In the genomic region with DNA sequence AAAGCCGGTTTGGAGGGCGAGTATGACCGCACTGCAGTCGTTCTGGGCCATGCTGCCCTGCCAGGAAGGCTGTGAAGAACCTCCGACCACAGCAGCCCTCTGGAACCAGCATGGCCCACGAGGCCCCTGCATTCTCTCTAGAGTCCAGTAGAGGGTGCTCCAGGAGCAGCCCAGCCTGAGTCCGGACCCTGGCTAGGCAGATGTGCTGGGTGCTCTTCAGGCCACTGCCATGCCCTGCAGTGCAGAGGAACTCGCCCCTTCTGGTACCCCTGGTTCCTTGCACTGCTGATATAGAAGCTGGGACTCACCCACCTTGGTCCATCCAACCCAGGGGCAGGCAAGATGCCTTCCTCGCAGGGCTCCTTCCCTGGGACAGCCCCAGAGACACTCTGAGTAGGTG, we compare ENCODE assay signal across 8 mouse cellular contexts. TPM values are rescaled to one million over a fixed set of nuclear protein-coding genes. Genes with fewer than 3 reads are reported as not detected.
A peak's percentile ranks its signal among the peaks of the same experiment; 100 is the strongest.
DNase-seq lines count a peak whose midpoint lies in the region; ATAC-seq and TF ChIP-seq lines count a peak whose summit lies in the region.

No protein-coding gene starts in this region.

- H3K4me1 ChIP-seq in embryonic facial prominence, embryonic 10.5 days = peaks cover 16% of the 10 kb centered on the region
- no peaks in the 10 kb centered on the region for H3K4me1 ChIP-seq in heart, embryonic 16.5 days (ENCODE audit: control insufficient read depth, insufficient read depth, low read length)

- no peak overlapping the region for H3K4me3 ChIP-seq in left cerebral cortex, adult 2 months
- no peak overlapping the region for H3K4me3 ChIP-seq in embryonic facial prominence, embryonic 10.5 days
- H3K4me3 ChIP-seq in heart, embryonic 16.5 days (ENCODE audit: low read length) = no peak overlapping the region

- peak; percentile 55 to 69 for DNase-seq in left cerebral cortex, adult 2 months (ENCODE audit: extremely low spot score in 1 of 2, low spot score in 2 of 2)
- DNase-seq in left cerebral cortex, adult 8-10 months (ENCODE audit: low spot score in 2 of 2) = no peak
- peak; percentile 85 for DNase-seq in adrenal gland, postnatal 14 days
- DNase-seq in embryonic facial prominence, embryonic 10.5 days (ENCODE audit: low spot score) = peak; percentile 82
- peak; percentile 48 to 79 for DNase-seq in kidney, postnatal 36 days
- peak; percentile 51 for DNase-seq in lung, postnatal 36 days
- peak; percentile 55 for DNase-seq in skeletal muscle tissue, adult 2 months (ENCODE audit: low read depth, low spot score)

- peak; percentile 52; the same call in 1 of the 2 replicates for ATAC-seq in heart, embryonic 16.5 days (replicated peaks; ENCODE audit: extremely low read depth, insufficient read depth, low FRiP score)

- 12% methylated on average over 9 of the region's 9 CpGs for WGBS in embryonic facial prominence, embryonic 10.5 days
- WGBS in heart, embryonic 16.5 days = 12% methylated on average over 9 of the region's 9 CpGs

- no peak overlapping the region for H3K4me2 ChIP-seq in heart, embryonic 16.5 days (ENCODE audit: low read depth, low read length)

- intact Hi-C loops in left cerebral cortex, adult 2 months (cut with DNase I) = loop anchor here (1.0 to 5.0 kb wide), 2 partner anchors 76 to 126 kb away; a partner anchor contains a TSS

- TF ChIP-seq CTCF in left cerebral cortex, adult 2 months (IDR thresholded peaks at IDR 0.05) = peak; percentile 97

- H3K27me3 ChIP-seq in embryonic facial prominence, embryonic 10.5 days (replicated peaks; ENCODE audit: low read depth, poor library complexity, severe bottlenecking) = no peaks in the 10 kb centered on the region
- no peaks in the 10 kb centered on the region for H3K27me3 ChIP-seq in heart, embryonic 16.5 days (ENCODE audit: control insufficient read depth, insufficient read depth, low read length)

- H3K9ac ChIP-seq in heart, embryonic 16.5 days (ENCODE audit: low read length) = no peak overlapping the region

- no peak overlapping the region for H3K27ac ChIP-seq in left cerebral cortex, adult 2 months
- H3K27ac ChIP-seq in embryonic facial prominence, embryonic 10.5 days (replicated peaks) = no peak overlapping the region
- no peak overlapping the region for H3K27ac ChIP-seq in heart, embryonic 16.5 days (ENCODE audit: low read length)

- no peaks in the 10 kb centered on the region for H3K9me3 ChIP-seq in embryonic facial prominence, embryonic 10.5 days
- H3K9me3 ChIP-seq in heart, embryonic 16.5 days (replicated peaks; ENCODE audit: control insufficient read depth, low read length) = no peaks in the 10 kb centered on the region; the same call in 1 of the 2 replicates

- H3K36me3 ChIP-seq in embryonic facial prominence, embryonic 10.5 days (replicated peaks) = no peaks in the 10 kb centered on the region
- peaks cover 9% of the 10 kb centered on the region for H3K36me3 ChIP-seq in heart, embryonic 16.5 days (ENCODE audit: control insufficient read depth, insufficient read depth)

RNA-seq across cellular contexts. Expression of a gene that starts 50.5 kb away (rescaled TPM):
- 10 to 100 TPM; 16.2 to 17.3 TPM for total RNA-seq in left cerebral cortex, adult 2 months (2021)
- 10 to 100 TPM; 16.3 to 22.1 (median 19.0) TPM for total RNA-seq in left cerebral cortex, adult 8-10 months (2022)
- total RNA-seq in adrenal gland, postnatal 14 days (2021) = 1.7 and 1.9 TPM in 2 replicates
- polyA plus RNA-seq in embryonic facial prominence, embryonic 10.5 days (2016; fragmentation: Nextera tagmentation; extraction: Ambion mirVana) = 0.14 and 0.29 TPM in 2 replicates
- 9.1 and 10.1 TPM in 2 replicates for polyA plus RNA-seq in heart, embryonic 16.5 days (2015; fragmentation: Nextera tagmentation; extraction: Ambion mirVana)

Comparison
In these comparisons a context has a peak if more than half of its experiments do, and no peak if none do; other contexts are left out.
1. DNase-seq: peak in left cerebral cortex, adult 2 months (2 of 2), adrenal gland, postnatal 14 days (single experiment), embryonic facial prominence, embryonic 10.5 days (single experiment), kidney, postnatal 36 days (2 of 2), lung, postnatal 36 days (single experiment) and skeletal muscle tissue, adult 2 months (single experiment); none in left cerebral cortex, adult 8-10 months (0 of 2).